Mouse (Mus musculus) intestine, embryonic 16.5 days (tissue): ENCODE data around the gene Cntnap1. TPM values are rescaled to one million over a fixed set of nuclear protein-coding genes. Genes with fewer than 3 reads are reported as not detected.
A peak's percentile ranks its signal among the peaks of the same experiment; 100 is the strongest.

Source experiments
- ATAC-seq: fragments of 200-750 bp; cut with Nextera tagmentation; 2 replicates; pipeline ENCODE4 v1.8.0; 2017; ENCODE audit warnings: moderate TSS enrichment, moderate library complexity
- H3K27ac ChIP-seq: fragments of 300-500 bp; sonication (generic); 2 replicates; pipeline ENCODE4 v1.5.1; 2014; ENCODE audit warnings: mild to moderate bottlenecking, low read length
- H3K27me3 ChIP-seq: fragments of 300-500 bp; sonication (generic); replicated peaks from 2 replicates; pipeline ENCODE4 v1.6.1; 2014; ENCODE audit warnings: low read length, control low read depth, mixed read lengths; ENCODE audit not compliant: control insufficient read depth, insufficient read depth
- H3K36me3 ChIP-seq: fragments of 300-500 bp; sonication (generic); 2 replicates; pipeline ENCODE4 v1.6.1; 2014; ENCODE audit warnings: low read length, control low read depth; ENCODE audit not compliant: control insufficient read depth, insufficient read depth
- H3K4me1 ChIP-seq: fragments of 300-500 bp; sonication (generic); 2 replicates; pipeline ENCODE4 v1.6.1; 2014; ENCODE audit warnings: low read length, control low read depth, mixed read lengths; ENCODE audit not compliant: control insufficient read depth, insufficient read depth
- H3K4me2 ChIP-seq: fragments of 300-500 bp; sonication (generic); 2 replicates; pipeline ENCODE4 v1.6.1; 2014; ENCODE audit warnings: low read depth, low read length, control low read depth
- H3K4me3 ChIP-seq: fragments of 300-500 bp; sonication (generic); 2 replicates; pipeline ENCODE4 v1.5.1; 2014; ENCODE audit warnings: mild to moderate bottlenecking, low read length
- H3K9ac ChIP-seq: fragments of 300-500 bp; sonication (generic); 2 replicates; pipeline ENCODE4 v1.6.1; 2014; ENCODE audit warnings: low read depth, low read length
- H3K9me3 ChIP-seq: fragments of 300-500 bp; sonication (generic); 2 replicates; pipeline ENCODE4 v1.6.1; 2016; ENCODE audit warnings: low read length, control low read depth; ENCODE audit not compliant: control insufficient read depth
- WGBS: fragments of 180-500 bp; shearing (Covaris S2); extraction: QIAGEN DNeasy Blood & Tissue Kit; methylation state at CpG from one replicate; pipeline ENCODE4 v1.1.7; 2014; 5-methylcytosine and 5-hydroxymethylcytosine counted together
- polyA plus RNA-seq: library from polyadenylated mRNA; unstranded; fragments of >200 nt; fragmentation: Nextera tagmentation; extraction: Ambion mirVana; gene quantifications from 2 replicates; pipeline ENCODE4 v1.2.1, GENCODE M21; 2015

Cntnap1 gene
- polyA plus RNA-seq, 1 experiment from 2014 or later: 0.87 TPM

GRCm38 (mm10) chr11:101180261-101180660 is 9.9 kb downstream of the Cntnap1 start:
- Histone ChIP-seq H3K9me3 (no peaks in the 10 kb centered on the region), H3K36me3 (no peaks in the 10 kb centered on the region), H3K27ac (no peak overlapping the region), H3K4me1 (peaks cover 13% of the 10 kb centered on the region), H3K4me3 (no peak overlapping the region), H3K27me3 (peaks cover 4% of the 10 kb centered on the region; the same call in 1 of the 2 replicates), H3K4me2 (no peak overlapping the region), H3K9ac (no peak overlapping the region)
- ATAC-seq: no peak
- WGBS: 48% methylated on average over 17 of the region's 17 CpGs

- WGBS: 42% methylated on average over 10 of the region's 10 CpGs
- peaks cover 9% of the 10 kb centered on the region; the same call in 1 of the 2 replicates for H3K4me1 ChIP-seq
- no peaks in the 10 kb centered on the region for H3K36me3 ChIP-seq
- no peak overlapping the region for H3K4me2 ChIP-seq
- peaks cover 4% of the 10 kb centered on the region; the same call in 1 of the 2 replicates for H3K27me3 ChIP-seq
- no peak overlapping the region for H3K4me3 ChIP-seq
- H3K27ac ChIP-seq: no peak overlapping the region
- no peak overlapping the region for H3K9ac ChIP-seq
- H3K9me3 ChIP-seq: no peaks in the 10 kb centered on the region
- ATAC-seq: peak; percentile 29; the same call in 1 of the 2 replicates
Measured at GRCm38 (mm10) chr11:101180846-101181740, 10.8 kb downstream of the Cntnap1 start.

GRCm38 (mm10) chr11:101181961-101182360 is 11.6 kb downstream of the Cntnap1 start:
- no peak overlapping the region for H3K4me2 ChIP-seq
- no peak overlapping the region for H3K9ac ChIP-seq
- H3K27me3 ChIP-seq: peaks cover 4% of the 10 kb centered on the region; the same call in 1 of the 2 replicates
- H3K4me3 ChIP-seq: no peak overlapping the region
- ATAC-seq: no peak
- WGBS: 92% methylated on average over 11 of the region's 11 CpGs
- H3K36me3 ChIP-seq: no peaks in the 10 kb centered on the region
- H3K4me1 ChIP-seq: peaks cover 2% of the 10 kb centered on the region; the same call in 1 of the 2 replicates
- no peaks in the 10 kb centered on the region for H3K9me3 ChIP-seq
- H3K27ac ChIP-seq: no peak overlapping the region

- H3K9ac ChIP-seq: no peak overlapping the region
- H3K4me2 ChIP-seq: no peak overlapping the region
- H3K27me3 ChIP-seq: peaks cover 4% of the 10 kb centered on the region; the same call in 1 of the 2 replicates
- no peak for ATAC-seq
- no peaks in the 10 kb centered on the region for H3K9me3 ChIP-seq
- WGBS: 77% methylated on average over 14 of the region's 14 CpGs
- no peak overlapping the region for H3K27ac ChIP-seq
- no peak overlapping the region for H3K4me3 ChIP-seq
- H3K4me1 ChIP-seq: no peaks in the 10 kb centered on the region
- no peaks in the 10 kb centered on the region for H3K36me3 ChIP-seq
Measured at GRCm38 (mm10) chr11:101182771-101183517, 12.6 kb downstream of the Cntnap1 start.

- H3K9me3 ChIP-seq: no peaks in the 10 kb centered on the region
- H3K9ac ChIP-seq: no peak overlapping the region
- peaks cover 15% of the 10 kb centered on the region; the same call in 1 of the 2 replicates for H3K4me1 ChIP-seq
- no peaks in the 10 kb centered on the region for H3K27me3 ChIP-seq
- H3K4me2 ChIP-seq: no peak overlapping the region
- H3K4me3 ChIP-seq: no peak overlapping the region
- H3K36me3 ChIP-seq: no peaks in the 10 kb centered on the region
- no peak for ATAC-seq
- WGBS: 87% methylated on average over 12 of the region's 12 CpGs
- H3K27ac ChIP-seq: no peak overlapping the region
Measured at GRCm38 (mm10) chr11:101184984-101185383, 14.7 kb downstream of the Cntnap1 start.

- Histone ChIP-seq H3K4me2 (no peak overlapping the region), H3K9me3 (no peaks in the 10 kb centered on the region), H3K36me3 (no peaks in the 10 kb centered on the region), H3K4me3 (no peak overlapping the region), H3K4me1 (peaks cover 16% of the 10 kb centered on the region), H3K9ac (no peak overlapping the region), H3K27ac (no peak overlapping the region), H3K27me3 (no peaks in the 10 kb centered on the region)
- no peak for ATAC-seq
- WGBS: 88% methylated on average over 4 of the region's 4 CpGs
Measured at GRCm38 (mm10) chr11:101185441-101185840, 15.1 kb downstream of the Cntnap1 start.

GRCm38 (mm10) chr11:101186526-101187247 is 16.4 kb downstream of the Cntnap1 start:
- 85% methylated on average over 27 of the region's 27 CpGs for WGBS

GRCm38 (mm10) chr11:101187541-101187940 is 17.2 kb downstream of the Cntnap1 start:
- Histone ChIP-seq H3K27ac (no peak overlapping the region), H3K4me2 (no peak overlapping the region), H3K9me3 (no peaks in the 10 kb centered on the region), H3K36me3 (no peaks in the 10 kb centered on the region), H3K9ac (no peak overlapping the region), H3K4me1 (peaks cover 25% of the 10 kb centered on the region), H3K4me3 (no peak overlapping the region), H3K27me3 (no peaks in the 10 kb centered on the region)
- no peak for ATAC-seq
- WGBS: 90% methylated on average over 5 of the region's 5 CpGs

More at GRCm38 (mm10) chr11:101186526-101187247, 16.4 kb downstream of the Cntnap1 start:
- Histone ChIP-seq H3K4me3 (no peak overlapping the region), H3K27ac (no peak overlapping the region), H3K36me3 (no peaks in the 10 kb centered on the region), H3K9me3 (no peaks in the 10 kb centered on the region), H3K27me3 (no peaks in the 10 kb centered on the region), H3K4me2 (no peak overlapping the region), H3K4me1 (peaks cover 25% of the 10 kb centered on the region), H3K9ac (no peak overlapping the region)
- no peak for ATAC-seq
